9 mouse cellular contexts compared by ENCODE assay signal in the genomic region with DNA sequence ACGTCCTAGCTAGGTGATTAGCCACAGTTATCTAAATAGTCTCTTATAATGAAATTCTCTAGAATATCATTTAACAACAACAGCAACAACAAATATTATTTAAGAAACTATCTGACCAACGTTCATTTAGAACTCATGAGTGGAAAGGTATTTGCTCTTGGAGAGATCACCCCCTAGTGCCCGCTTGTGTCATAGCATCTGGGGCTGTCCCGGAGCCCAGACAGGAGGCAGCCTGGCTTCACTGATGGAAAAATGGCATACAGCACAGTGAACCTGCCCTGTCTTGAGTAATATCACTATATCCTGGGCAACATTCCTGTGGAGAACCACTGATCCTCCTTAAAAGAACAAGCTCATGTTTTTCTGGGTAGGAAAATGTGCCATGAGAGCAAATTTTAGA.
DNase-seq lines count a peak whose midpoint lies in the region; ATAC-seq lines count a peak whose summit lies in the region.
"Had no signal": no experiment of that assay in that cellular context is flagged by ENCODE, and none has a peak within 500 bp of the region (broad histone marks: within the 10 kb centered on the region; RNA-seq: fewer than 3 reads in every experiment).

No protein-coding gene starts in this region.

- H3K36me3 ChIP-seq in forebrain, embryonic 15.5 days, result 0 out of 2 replicates have a peak, but pooled peaks cover 2% of the 10 kb centered on the region
- H3K36me3 ChIP-seq in midbrain, embryonic 15.5 days (replicated peaks), result no peaks in the 10 kb centered on the region
- H3K36me3 ChIP-seq: embryonic facial prominence, embryonic 13.5 days had no signal

- no peaks in the 10 kb centered on the region for H3K9me3 ChIP-seq in forebrain, embryonic 15.5 days
- H3K9me3 ChIP-seq in midbrain, embryonic 15.5 days, result no peaks in the 10 kb centered on the region
- H3K9me3 ChIP-seq: embryonic facial prominence, embryonic 13.5 days had no signal

- DNase-seq in urinary bladder, adult 18-20 months (ENCODE audit: low spot score in 2 of 2), result peak; percentile 42 to 43
- DNase-seq in urinary bladder, adult 2 months (ENCODE audit: low spot score), result no peak
- DNase-seq in cerebellum, adult 11 months, result peak; percentile 16
- peak; percentile 46 to 74 for DNase-seq in left cerebral cortex, postnatal 10 days (ENCODE audit: extremely low spot score in 1 of 2, low spot score in 2 of 2)
- DNase-seq in spleen, postnatal 4 days (ENCODE audit: low spot score in 2 of 2), result peak; percentile 70 to 84

- intact Hi-C loops in left cerebral cortex, postnatal 10 days (cut with DNase I), result loop anchor here (5.0 kb wide), 3 partner anchors 61 to 256 kb away; a partner anchor contains a TSS

- peak overlapping the region; percentile 76 for H3K27ac ChIP-seq in forebrain, embryonic 15.5 days (replicated peaks)
- peak overlapping the region; percentile 63; the same call in 1 of the 2 replicates for H3K27ac ChIP-seq in midbrain, embryonic 15.5 days
- H3K27ac ChIP-seq: embryonic facial prominence, embryonic 13.5 days had no signal

- H3K4me3 ChIP-seq in forebrain, embryonic 15.5 days, result no peak overlapping the region
- no peak overlapping the region for H3K4me3 ChIP-seq in midbrain, embryonic 15.5 days
- H3K4me3 ChIP-seq: embryonic facial prominence, embryonic 13.5 days had no signal

- 15% methylated on average over 4 of the region's 4 CpGs for WGBS in forebrain, embryonic 15.5 days
- 13% methylated on average over 4 of the region's 4 CpGs for WGBS in midbrain, embryonic 15.5 days

- no peak overlapping the region for H3K4me2 ChIP-seq in forebrain, embryonic 15.5 days (replicated peaks)
- H3K4me2 ChIP-seq in midbrain, embryonic 15.5 days, result no peak overlapping the region
- H3K4me2 ChIP-seq: embryonic facial prominence, embryonic 13.5 days had no signal

- H3K9ac ChIP-seq in forebrain, embryonic 15.5 days (replicated peaks), result no peak overlapping the region
- no peak overlapping the region for H3K9ac ChIP-seq in midbrain, embryonic 15.5 days
- H3K9ac ChIP-seq: embryonic facial prominence, embryonic 13.5 days had no signal

- ATAC-seq in forebrain, embryonic 15.5 days (replicated peaks), result 0 out of 2 replicates have a peak, but pooled peaks have one; percentile 46
- peak; percentile 84 for ATAC-seq in inflammation-experienced regulatory T-cells, adult 6 months
- peak; percentile 33; the same call in 1 of the 2 replicates for ATAC-seq in midbrain, embryonic 15.5 days (replicated peaks)

- peaks cover 24% of the 10 kb centered on the region for H3K4me1 ChIP-seq in forebrain, embryonic 15.5 days
- peaks cover 23% of the 10 kb centered on the region for H3K4me1 ChIP-seq in midbrain, embryonic 15.5 days
- H3K4me1 ChIP-seq: embryonic facial prominence, embryonic 13.5 days had no signal

- H3K27me3 ChIP-seq in forebrain, embryonic 15.5 days, result no peaks in the 10 kb centered on the region
- no peaks in the 10 kb centered on the region for H3K27me3 ChIP-seq in midbrain, embryonic 15.5 days (replicated peaks)
- H3K27me3 ChIP-seq: embryonic facial prominence, embryonic 13.5 days had no signal

Comparison
In these comparisons a context has a peak if more than half of its experiments do, and no peak if none do; other contexts are left out.
1. ATAC-seq: peak in every context shown above with its lines; median percentile 84 in inflammation-experienced regulatory T-cells, adult 6 months; 46 in forebrain, embryonic 15.5 days; 33 in midbrain, embryonic 15.5 days.